Mouse (Mus musculus) liver, adult 2 months (tissue): Measurements from ENCODE around the gene Erlin1.

Experiments used
- CTCF ChIP-seq: fragments of 200-500 bp; IDR thresholded peaks from 2 replicates; pipeline ENCODE4 v1.5.1; 2011; ENCODE audit warnings: low read depth, low read length, control low read depth
- POLR2A ChIP-seq: fragments of 200-500 bp; IDR thresholded peaks from 2 replicates; pipeline ENCODE4 v1.6.1; 2011; ENCODE audit warnings: low read length, control low read depth; ENCODE audit not compliant: insufficient read depth; ENCODE audit errors: extremely low read depth

DNA sequence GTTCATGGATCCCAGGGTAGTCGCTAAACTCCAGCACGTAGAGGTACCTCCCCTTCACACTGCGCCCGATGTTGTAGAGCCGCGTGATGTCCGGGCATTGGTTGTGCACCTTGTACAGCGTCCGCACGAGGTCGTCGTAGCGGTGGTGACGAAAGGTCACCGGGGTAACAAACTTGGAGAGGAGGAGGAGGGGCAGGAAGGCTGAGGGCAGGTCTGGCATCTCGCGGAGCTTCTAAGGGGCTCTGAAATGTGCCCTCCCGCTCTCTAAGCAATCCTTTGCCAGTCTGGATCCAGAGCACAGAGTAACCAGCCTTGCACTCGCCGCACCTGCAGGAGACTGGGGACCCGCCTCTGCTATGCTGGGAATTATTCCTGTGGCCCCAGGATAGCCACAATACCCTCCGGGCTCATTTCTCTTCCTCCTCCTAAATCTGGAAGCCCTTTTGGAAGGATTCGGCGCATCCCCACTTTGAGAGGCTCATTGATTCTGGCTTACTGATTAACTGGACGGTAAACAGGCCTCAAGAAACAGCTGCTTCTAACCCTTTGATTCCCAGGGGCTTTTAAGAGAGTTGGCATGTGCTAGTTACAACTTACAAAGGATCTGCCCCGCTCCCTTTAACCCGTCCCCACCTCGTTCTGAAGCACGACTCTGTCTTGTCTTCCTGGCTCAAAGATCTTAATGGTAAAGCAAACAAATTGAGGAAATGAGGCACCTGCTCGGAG is 83.4 kb downstream of the Erlin1 start, which contains the start of gene Cpn1:
- TF ChIP-seq CTCF (peak; percentile 32; the same call in 1 of the 2 replicates), POLR2A (peak; percentile 50; the same call in 1 of the 2 replicates)
